In the genomic region with DNA sequence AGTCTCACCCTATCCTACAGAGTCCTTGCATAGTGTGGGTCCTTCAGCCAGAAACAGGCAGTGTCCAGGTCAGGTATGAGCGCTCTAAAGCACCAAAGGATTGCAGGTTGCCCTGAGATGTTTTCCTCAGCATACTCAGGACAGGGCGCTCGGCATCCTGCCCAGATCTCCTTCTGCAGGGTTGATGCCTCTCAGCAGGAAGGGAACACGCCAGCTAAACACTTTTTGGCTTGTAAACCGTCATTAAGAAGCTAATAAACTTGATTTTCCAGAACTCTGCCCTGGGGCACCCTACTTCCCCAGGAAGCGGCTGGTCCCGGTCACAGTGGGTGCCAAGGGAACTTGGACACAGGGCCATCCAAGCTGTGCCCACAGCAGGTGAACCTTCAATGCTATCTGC, we compare ENCODE assay signal across 13 mouse cellular contexts. TPM values are rescaled to one million over a fixed set of nuclear protein-coding genes. Genes with fewer than 3 reads are reported as not detected.
DNase-seq lines count a peak whose midpoint lies in the region; ATAC-seq and TF ChIP-seq lines count a peak whose summit lies in the region.
"Had no signal": no experiment of that assay in that cellular context is flagged by ENCODE, and none has a peak within 500 bp of the region (broad histone marks: within the 10 kb centered on the region; RNA-seq: fewer than 3 reads in every experiment).

No protein-coding gene starts in this region.

- no peak for ATAC-seq in heart, embryonic 12.5 days (ENCODE audit: insufficient number of reproducible peaks, low FRiP score)
- ATAC-seq in stomach, postnatal 0 days (ENCODE audit: low FRiP score, low TSS enrichment), result no peak
- ATAC-seq: midbrain, embryonic 13.5 days had no signal

- no peak for TF ChIP-seq CTCF in lung, adult 2 months (IDR thresholded peaks at IDR 0.05; ENCODE audit: insufficient read depth, low read length)
- no peak for TF ChIP-seq CTCF in stomach, postnatal 0 days (IDR thresholded peaks at IDR 0.05; ENCODE audit: low read depth)

- H3K27ac ChIP-seq in heart, embryonic 12.5 days (ENCODE audit: poor library complexity, severe bottlenecking), result no peak overlapping the region
- H3K27ac ChIP-seq in stomach, postnatal 0 days (replicated peaks), result no peak overlapping the region
- H3K27ac ChIP-seq: midbrain, embryonic 13.5 days had no signal

- 86% methylated on average over 7 of the region's 7 CpGs for WGBS in heart, embryonic 12.5 days
- WGBS in lung, adult 2 months, result 44% methylated on average over 7 of the region's 7 CpGs
- WGBS in stomach, postnatal 0 days, result 84% methylated on average over 7 of the region's 7 CpGs

- TF ChIP-seq EP300 in stomach, postnatal 0 days (optimal IDR thresholded peaks at IDR 0.05), result no peak

- H3K4me3 ChIP-seq in heart, embryonic 12.5 days, result no peak overlapping the region
- no peak overlapping the region for H3K4me3 ChIP-seq in lung, adult 2 months (replicated peaks; ENCODE audit: extremely low read depth, low read depth, low read length)
- no peak overlapping the region for H3K4me3 ChIP-seq in stomach, postnatal 0 days (ENCODE audit: low read depth, low read length)
- H3K4me3 ChIP-seq: hindbrain, embryonic 15.5 days; midbrain, embryonic 13.5 days had no signal

- H3K36me3 ChIP-seq in heart, embryonic 12.5 days, result no peaks in the 10 kb centered on the region
- no peaks in the 10 kb centered on the region for H3K36me3 ChIP-seq in stomach, postnatal 0 days (ENCODE audit: control insufficient read depth, insufficient read depth, low read length)
- H3K36me3 ChIP-seq: hindbrain, embryonic 15.5 days; midbrain, embryonic 13.5 days had no signal

- H3K27me3 ChIP-seq in heart, embryonic 12.5 days (replicated peaks), result no peaks in the 10 kb centered on the region
- no peaks in the 10 kb centered on the region for H3K27me3 ChIP-seq in stomach, postnatal 0 days (ENCODE audit: control insufficient read depth, insufficient read depth, low read length)

- H3K4me2 ChIP-seq in heart, embryonic 12.5 days, result no peak overlapping the region
- no peak overlapping the region for H3K4me2 ChIP-seq in stomach, postnatal 0 days (replicated peaks; ENCODE audit: low read depth)
- H3K4me2 ChIP-seq: midbrain, embryonic 13.5 days had no signal

- TF ChIP-seq POLR2A in lung, adult 2 months (IDR thresholded peaks at IDR 0.05; ENCODE audit: borderline replicate concordance, extremely low read depth, low read depth, low read length), result no peak

- DNase-seq in heart, adult 11 months, result peak; percentile 95
- peak; percentile 22 for DNase-seq in Muller cell, postnatal 12 days (ENCODE audit: inconsistent ontology term)
- DNase-seq in cerebellum, postnatal 25 days, result peak; percentile 81 to 85
- DNase-seq in lung, adult 2 months, result peak; percentile 77
- DNase-seq in stomach, postnatal 0 days (ENCODE audit: low spot score), result no peak
- no peak for DNase-seq in embryo, embryonic 11 days
- no peak for DNase-seq in left cerebral cortex, postnatal 25 days (ENCODE audit: low spot score in 2 of 2)

- no peaks in the 10 kb centered on the region for H3K9me3 ChIP-seq in heart, embryonic 12.5 days (replicated peaks)
- H3K9me3 ChIP-seq in stomach, postnatal 0 days (ENCODE audit: control insufficient read depth, low read length), result no peaks in the 10 kb centered on the region
- H3K9me3 ChIP-seq: hindbrain, embryonic 15.5 days; midbrain, embryonic 13.5 days had no signal

- intact Hi-C loops in left cerebral cortex, postnatal 25 days (cut with DNase I), result no loop called here

- peaks cover 88% of the 10 kb centered on the region for H3K4me1 ChIP-seq in heart, embryonic 12.5 days (replicated peaks)
- H3K4me1 ChIP-seq in lung, adult 2 months (ENCODE audit: control insufficient read depth, insufficient read depth, low read length), result peaks cover 75% of the 10 kb centered on the region
- peaks cover 14% of the 10 kb centered on the region for H3K4me1 ChIP-seq in stomach, postnatal 0 days (replicated peaks; ENCODE audit: control insufficient read depth, insufficient read depth)

- no peak overlapping the region for H3K9ac ChIP-seq in heart, embryonic 12.5 days
- H3K9ac ChIP-seq in stomach, postnatal 0 days (ENCODE audit: low read length), result no peak overlapping the region
- H3K9ac ChIP-seq: hindbrain, embryonic 15.5 days; midbrain, embryonic 13.5 days had no signal

RNA-seq across cellular contexts. Expression of gene Rhbdf2, which starts 7.7 kb away (rescaled TPM):
- 7.5 and 8.1 TPM in 2 replicates for polyA plus RNA-seq in heart, embryonic 12.5 days (2016; fragmentation: Nextera tagmentation; extraction: Ambion mirVana)
- polyA plus RNA-seq in lung, adult 2 months (2012; rRNA removed), result 82.2 and 87.8 TPM in 2 replicates
- 5.7 and 6.1 TPM in 2 replicates for polyA plus RNA-seq in stomach, postnatal 0 days (2015; fragmentation: Nextera tagmentation; extraction: Ambion mirVana)
- total RNA-seq in left cerebral cortex, postnatal 25 days (2021), result 1 to 10 TPM; 1.3 to 1.4 TPM

RNA-seq across cellular contexts. Expression of gene Aanat, which starts 32.9 kb away (rescaled TPM):
- polyA plus RNA-seq in heart, embryonic 12.5 days (2016; fragmentation: Nextera tagmentation; extraction: Ambion mirVana), result not detected in 2 replicates
- 0.15 TPM in 1 of 2 replicates, not detected in the other for polyA plus RNA-seq in lung, adult 2 months (2012; rRNA removed)
- polyA plus RNA-seq in stomach, postnatal 0 days (2015; fragmentation: Nextera tagmentation; extraction: Ambion mirVana), result 0.10 TPM in 1 of 2 replicates, not detected in the other
- total RNA-seq in left cerebral cortex, postnatal 25 days (2021), result 1 to 10 TPM in 1 of 2 experiments, under 1 TPM in 1; 0.64 to 1.5 TPM
- polyA plus RNA-seq: C2C12; gonadal fat pad, adult 2 months; hindbrain, embryonic 15.5 days; stomach, embryonic 14.5 days had no signal

RNA-seq across cellular contexts. Expression of gene Prcd, which starts 34.2 kb away (rescaled TPM):
- 0.73 TPM in 1 of 2 replicates, not detected in the other for polyA plus RNA-seq in heart, embryonic 12.5 days (2016; fragmentation: Nextera tagmentation; extraction: Ambion mirVana)
- 2.8 and 5.6 TPM in 2 replicates for polyA plus RNA-seq in lung, adult 2 months (2012; rRNA removed)
- polyA plus RNA-seq in stomach, postnatal 0 days (2015; fragmentation: Nextera tagmentation; extraction: Ambion mirVana), result 2.6 and 2.7 TPM in 2 replicates
- total RNA-seq in left cerebral cortex, postnatal 25 days (2021), result 1 to 10 TPM; 4.6 to 6.7 TPM

RNA-seq across cellular contexts. Expression of gene Cygb, which starts 35.0 kb away (rescaled TPM):
- 1.3 and 1.4 TPM in 2 replicates for polyA plus RNA-seq in heart, embryonic 12.5 days (2016; fragmentation: Nextera tagmentation; extraction: Ambion mirVana)
- polyA plus RNA-seq in lung, adult 2 months (2012; rRNA removed), result 33.6 and 41.2 TPM in 2 replicates
- 22.1 and 22.2 TPM in 2 replicates for polyA plus RNA-seq in stomach, postnatal 0 days (2015; fragmentation: Nextera tagmentation; extraction: Ambion mirVana)
- 10 to 100 TPM; 39.9 TPM for total RNA-seq in left cerebral cortex, postnatal 25 days (2021)

RNA-seq across cellular contexts. Expression of gene Ube2o, which starts 37.9 kb away (rescaled TPM):
- polyA plus RNA-seq in heart, embryonic 12.5 days (2016; fragmentation: Nextera tagmentation; extraction: Ambion mirVana), result 18.1 and 19.9 TPM in 2 replicates
- polyA plus RNA-seq in lung, adult 2 months (2012; rRNA removed), result 18.3 and 18.8 TPM in 2 replicates
- 4.7 and 5.3 TPM in 2 replicates for polyA plus RNA-seq in stomach, postnatal 0 days (2015; fragmentation: Nextera tagmentation; extraction: Ambion mirVana)
- total RNA-seq in left cerebral cortex, postnatal 25 days (2021), result 100 to 1,000 TPM; 117 to 119 TPM

Comparison
In these comparisons a context has a peak if more than half of its experiments do, and no peak if none do; other contexts are left out.
1. DNase-seq: peak in heart, adult 11 months (single experiment), Muller cell, postnatal 12 days (single experiment), cerebellum, postnatal 25 days (2 of 2) and lung, adult 2 months (single experiment); none in stomach, postnatal 0 days (single experiment), embryo, embryonic 11 days (single experiment) and left cerebral cortex, postnatal 25 days (0 of 2).